Mouse (Mus musculus) ovary, postnatal 10 days (tissue): Measurements from ENCODE around the gene Fbp2.
"Not testable (repeated sequence)": the region's sequence is repeated elsewhere in the genome, so short reads cannot be mapped to it uniquely, and the experiment has no call there.

Experiments
- DNase-seq: peaks from one replicate; pipeline ENCODE4 v3.0.0; 2022; ENCODE audit warnings: low spot score

The Fbp2 gene

GRCm38 (mm10) chr13:62863771-62864170 lies 5.5 kb upstream of the Fbp2 start:
- no peak for DNase-seq

- no peak for DNase-seq
Measured at GRCm38 (mm10) chr13:62862875-62863274, 4.7 kb upstream of the Fbp2 start.

- DNase-seq: no peak
Measured at GRCm38 (mm10) chr13:62860068-62860467, 1.8 kb upstream of the Fbp2 start.

- DNase-seq: not testable (repeated sequence)
Measured at GRCm38 (mm10) chr13:62859251-62859650, 1.0 kb upstream of the Fbp2 start.

- no peak for DNase-seq
Measured at GRCm38 (mm10) chr13:62856850-62857249, 1.4 kb downstream of the Fbp2 start.

- peak; percentile 49 for DNase-seq
Measured at GRCm38 (mm10) chr13:62856305-62856675, 1.9 kb downstream of the Fbp2 start.

GRCm38 (mm10) chr13:62855396-62856304 lies 2.6 kb downstream of the Fbp2 start:
- no peak for DNase-seq

- DNase-seq: peak; percentile 63
Measured at GRCm38 (mm10) chr13:62854666-62855065, 3.6 kb downstream of the Fbp2 start.

- DNase-seq: no peak
Measured at GRCm38 (mm10) chr13:62833341-62833740, 24.9 kb downstream of the Fbp2 start.

- DNase-seq: no peak
Measured at GRCm38 (mm10) chr13:62832239-62832638, 26.0 kb downstream of the Fbp2 start.

GRCm38 (mm10) chr13:62815705-62816104 lies 42.5 kb downstream of the Fbp2 start:
- not testable (repeated sequence) for DNase-seq

GRCm38 (mm10) chr13:62812713-62813112 lies 45.5 kb downstream of the Fbp2 start:
- DNase-seq: no peak

GRCm38 (mm10) chr13:62807981-62808380 lies 50.2 kb downstream of the Fbp2 start:
- not testable (repeated sequence) for DNase-seq
